Mouse (Mus musculus) monocyte, adult 59 days (primary cell): ENCODE results near the gene Palm3. TPM values are rescaled to one million over a fixed set of nuclear protein-coding genes. Genes with fewer than 3 reads are reported as not detected.

ENCODE experiments used
- total RNA-seq, 2 experiments: library from RNA; stranded (reverse); gene quantifications; one replicate each; pipeline ENCODE4 v1.2.4; 2023

Palm3 gene
- not detected for total RNA-seq

GRCm38 (mm10) chr8:84021096-84021495, at the start of gene Palm3:
TSS of gene Palm3 (plus strand) at chr8:84021471.

GRCm38 (mm10) chr8:83972150-83973120, 48.8 kb upstream of the Palm3 start, which contains the start of gene Prkaca:
TSS of gene Prkaca (plus strand) at chr8:83972993.

GRCm38 (mm10) chr8:83997511-83998141, 23.6 kb upstream of the Palm3 start, which contains the start of gene Samd1:
TSS of gene Samd1 (plus strand) at chr8:83997672.

GRCm38 (mm10) chr8:84001281-84002000, 19.8 kb upstream of the Palm3 start, which contains the start of gene 1700067K01Rik:
TSS of gene 1700067K01Rik (plus strand) at chr8:84001502.

GRCm38 (mm10) chr8:84011705-84012498, 9.4 kb upstream of the Palm3 start, which contains the start of gene 2210011C24Rik:
TSS of gene 2210011C24Rik (minus strand) at chr8:84012171.

GRCm38 (mm10) chr8:84042066-84042947, 21.0 kb downstream of the Palm3 start, which contains the start of gene Il27ra:
TSS of gene Il27ra (minus strand) at chr8:84042589.

GRCm38 (mm10) chr8:84044900-84045299, 23.6 kb downstream of the Palm3 start, which contains the start of gene Rln3:
TSS of gene Rln3 (minus strand) at chr8:84045000.

GRCm38 (mm10) chr8:84065037-84065436, 43.8 kb downstream of the Palm3 start, which contains the start of gene Gm10643:
TSS of gene Gm10643 (minus strand) at chr8:84065137.

GRCm38 (mm10) chr8:84066291-84066930, 45.1 kb downstream of the Palm3 start, which contains the start of gene Rfx1:
TSS of gene Rfx1 (plus strand) at chr8:84066834.

Other genes starting within 250 kb of the Palm3 start
- 1 to 10 TPM; 2.0 to 2.1 TPM for gene Adgrl1, start 121.4 kb upstream of the Palm3 start, total RNA-seq
- under 1 TPM; 0.18 to 0.39 TPM for gene Gm10644, start 66.3 kb upstream of the Palm3 start, total RNA-seq
- gene Asf1b, start 66.0 kb upstream of the Palm3 start, total RNA-seq: 1 to 10 TPM; 1.5 to 2.7 TPM
- 10 to 100 TPM; 37.3 to 41.3 TPM for gene Prkaca, start 48.5 kb upstream of the Palm3 start, total RNA-seq
- gene Samd1, start 23.8 kb upstream of the Palm3 start, total RNA-seq: 10 to 100 TPM; 55.2 to 55.6 TPM
- gene 1700067K01Rik, start 20.0 kb upstream of the Palm3 start, total RNA-seq: under 1 TPM; 0.39 to 0.55 TPM
- gene 2210011C24Rik, start 9.3 kb upstream of the Palm3 start, total RNA-seq: not detected
- 10 to 100 TPM; 13.8 to 15.3 TPM for gene Il27ra, start 21.1 kb downstream of the Palm3 start, total RNA-seq
- not detected for gene Rln3, start 23.5 kb downstream of the Palm3 start, total RNA-seq
- gene Gm10643, start 43.7 kb downstream of the Palm3 start, total RNA-seq: 1 to 10 TPM; 1.1 to 2.1 TPM
- gene Rfx1, start 45.4 kb downstream of the Palm3 start, total RNA-seq: 10 to 100 TPM; 57.0 to 63.2 TPM
- 10 to 100 TPM; 30.4 to 30.5 TPM for gene Dcaf15, start 83.3 kb downstream of the Palm3 start, total RNA-seq
- gene Podnl1, start 104.5 kb downstream of the Palm3 start, total RNA-seq: 1 to 10 TPM in 1 of 2 experiments, under 1 TPM in 1; 0.39 to 1.0 TPM
- gene Cc2d1a, start 126.5 kb downstream of the Palm3 start, total RNA-seq: 10 to 100 TPM; 23.8 to 30.1 TPM
- not detected for gene 4930432K21Rik, start 126.6 kb downstream of the Palm3 start, total RNA-seq
- not detected for gene Nanos3, start 163.7 kb downstream of the Palm3 start, total RNA-seq
- gene Zswim4, start 215.6 kb downstream of the Palm3 start, total RNA-seq: 10 to 100 TPM; 46.3 to 48.9 TPM
- 100 to 1,000 TPM; 218 to 227 TPM for gene D8Ertd738e, start 228.2 kb downstream of the Palm3 start, total RNA-seq
- gene Mri1, start 235.9 kb downstream of the Palm3 start, total RNA-seq: 10 to 100 TPM; 16.5 to 18.9 TPM
- 10 to 100 TPM; 17.1 to 21.0 TPM for gene Ccdc130, start 248.9 kb downstream of the Palm3 start, total RNA-seq